Mouse (Mus musculus): ENCODE measurements at regions not wholly inside any gene's neighbourhood (a gene's known extent, or its start where the extent isn't known, plus 50 kb on each side); places are given as distances from the start of the nearest gene placed in this dataset.
"Not testable (repeated sequence)": the region's sequence is repeated elsewhere in the genome, so short reads cannot be mapped to it uniquely, and the experiment has no call there.

- DNase-seq: no peak
Measured at GRCm38 (mm10) chr19:59516957-59517356, 58.8 kb downstream of the Emx2 start.

- no peak for DNase-seq
Measured at GRCm38 (mm10) chr19:59519156-59519555, 61.0 kb downstream of the Emx2 start.

DNA sequence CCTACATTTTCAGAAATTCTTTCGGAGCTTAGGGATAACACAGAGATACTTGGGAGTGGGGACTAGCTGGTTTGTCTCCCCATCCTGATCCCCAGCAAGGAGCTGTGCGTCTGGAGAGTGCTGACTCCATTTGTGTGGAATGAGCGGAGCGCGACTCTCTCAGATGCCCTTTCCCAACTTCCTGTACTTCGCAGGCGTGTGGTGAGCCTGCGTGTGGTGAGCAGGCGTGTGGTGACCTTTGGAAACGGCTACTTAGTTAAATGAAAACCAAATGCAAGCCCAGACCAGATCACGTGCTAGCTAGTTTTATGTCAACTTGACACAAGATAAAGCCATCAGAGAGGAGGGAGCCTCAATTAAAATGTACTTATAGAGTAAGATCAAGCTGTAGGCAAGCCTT, 64.0 kb downstream of the Emx2 start:
- no peak for DNase-seq

DNA sequence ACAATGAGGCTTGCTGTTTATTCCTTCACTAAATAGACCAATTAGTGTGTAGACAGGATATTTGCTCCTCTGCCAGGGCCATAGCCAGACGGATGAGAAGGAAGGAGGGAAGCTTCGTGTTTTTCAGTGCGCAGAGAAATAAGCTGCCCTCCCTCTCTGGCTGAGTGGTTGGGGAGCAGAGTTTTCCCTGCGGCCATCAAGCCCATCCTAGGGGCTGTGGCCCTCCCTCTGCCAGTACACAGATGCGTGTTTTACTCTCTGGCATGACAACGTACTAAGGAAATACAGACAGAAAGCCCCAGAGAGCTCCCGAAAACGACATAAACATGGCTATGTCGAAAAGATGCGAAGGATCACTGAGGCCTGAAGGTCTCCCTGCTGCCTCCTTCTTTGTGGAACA, 65.2 kb downstream of the Emx2 start:
- no peak for DNase-seq

DNA sequence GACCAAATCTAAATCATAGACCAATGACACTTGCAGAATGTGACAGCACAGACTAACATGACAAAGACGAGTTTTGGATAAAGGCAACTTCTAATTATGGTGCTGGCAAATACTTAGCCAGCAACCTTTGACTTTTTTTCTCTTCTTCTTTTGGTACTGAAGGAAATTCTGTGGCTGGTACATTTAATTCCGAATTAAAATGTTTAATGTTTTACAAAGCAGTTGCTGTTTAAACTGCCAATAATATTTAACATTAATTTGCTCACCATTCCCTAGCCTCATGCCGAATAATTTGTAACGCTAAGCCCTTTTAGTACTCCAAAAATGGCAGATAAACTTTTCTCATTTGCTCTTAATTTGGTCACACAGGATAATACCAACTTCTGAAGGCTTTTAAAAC, 105.9 kb downstream of the Emx2 start:
- DNase-seq: no peak

DNA sequence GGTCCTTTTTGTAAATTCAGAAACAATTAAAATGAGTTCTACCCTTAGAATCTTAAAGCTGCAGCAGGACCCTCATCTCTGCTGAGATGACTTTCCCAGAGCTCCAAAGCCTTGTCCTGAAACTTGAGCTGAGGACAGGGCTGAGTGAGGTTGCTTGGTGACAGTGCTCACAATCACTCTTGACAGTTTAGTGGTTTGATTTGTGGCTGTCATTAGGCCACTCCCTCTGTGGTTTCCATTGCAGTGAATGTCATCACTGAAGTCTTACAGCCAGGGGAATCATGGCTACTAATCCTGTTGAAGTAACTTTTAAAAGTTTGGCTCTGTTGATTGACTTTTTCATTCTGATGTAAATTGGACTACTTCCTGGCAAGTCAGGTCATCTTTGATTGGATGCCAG, 110.7 kb downstream of the Emx2 start:
- no peak for DNase-seq

DNA sequence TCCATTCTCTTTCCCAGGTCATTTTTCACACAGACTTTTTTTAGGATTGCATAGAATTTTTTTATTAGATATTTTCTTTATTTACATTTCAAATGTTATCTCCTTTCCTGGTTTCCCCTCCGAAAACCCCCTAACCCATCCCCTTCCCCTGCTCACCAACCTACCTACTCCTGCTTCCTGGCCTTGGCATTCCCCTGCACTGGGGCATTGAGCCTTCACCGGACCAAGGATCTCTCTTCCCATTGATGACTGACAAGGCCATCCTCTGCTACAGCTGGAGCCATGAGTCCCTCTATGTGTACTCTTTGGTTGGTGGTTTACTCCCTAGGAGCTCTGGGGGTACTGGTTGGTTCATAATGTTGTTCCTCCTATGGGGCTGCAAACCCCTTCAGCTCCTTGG, 111.4 kb downstream of the Emx2 start:
- not testable (repeated sequence) for DNase-seq

- peak; percentile 46 to 64 for DNase-seq
Measured at GRCm38 (mm10) chr19:59574346-59574745, 116.2 kb downstream of the Emx2 start.

GRCm38 (mm10) chr19:59577886-59578285, 119.7 kb downstream of the Emx2 start:
- DNase-seq: no peak

DNA sequence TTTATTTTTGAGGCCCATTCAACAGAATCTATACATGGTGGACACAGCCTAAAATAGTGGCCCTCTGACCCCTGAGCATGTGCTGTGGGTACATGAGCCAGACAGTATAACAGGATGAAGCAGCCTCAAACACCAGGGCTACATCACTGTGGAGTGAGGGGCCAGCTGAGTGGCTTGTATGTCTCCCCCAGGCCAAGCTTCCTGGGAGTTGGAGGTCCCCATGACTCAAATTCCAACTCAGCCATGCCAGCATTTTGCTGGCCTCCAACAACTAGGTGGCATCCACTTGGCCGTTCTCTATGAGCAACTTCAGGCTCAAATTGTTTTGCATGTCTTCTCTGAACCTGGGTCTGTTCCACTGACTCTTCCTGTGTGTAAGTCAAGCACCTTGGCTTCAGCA, 121.5 kb downstream of the Emx2 start:
- DNase-seq: no peak

DNA sequence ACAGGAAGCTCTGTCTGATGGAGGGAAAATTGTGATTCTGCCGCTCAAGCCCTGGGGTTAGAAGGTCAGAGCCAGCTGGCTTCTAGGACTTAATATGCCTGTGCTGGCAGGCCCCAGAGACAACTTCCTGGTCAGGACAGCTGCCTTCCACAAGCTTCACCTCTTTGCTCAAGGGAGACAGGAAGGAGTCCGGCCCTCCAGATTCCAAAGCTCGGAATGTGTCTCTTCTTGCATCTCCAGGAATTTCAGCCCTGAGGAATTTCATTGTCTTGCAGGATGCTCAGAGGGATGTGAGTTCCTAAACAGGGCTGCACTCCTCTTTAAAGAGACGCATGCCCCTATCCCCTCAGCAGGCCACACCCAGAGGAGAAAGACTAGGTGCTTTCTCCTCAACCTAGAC, 127.7 kb downstream of the Emx2 start:
- DNase-seq: no peak

DNA sequence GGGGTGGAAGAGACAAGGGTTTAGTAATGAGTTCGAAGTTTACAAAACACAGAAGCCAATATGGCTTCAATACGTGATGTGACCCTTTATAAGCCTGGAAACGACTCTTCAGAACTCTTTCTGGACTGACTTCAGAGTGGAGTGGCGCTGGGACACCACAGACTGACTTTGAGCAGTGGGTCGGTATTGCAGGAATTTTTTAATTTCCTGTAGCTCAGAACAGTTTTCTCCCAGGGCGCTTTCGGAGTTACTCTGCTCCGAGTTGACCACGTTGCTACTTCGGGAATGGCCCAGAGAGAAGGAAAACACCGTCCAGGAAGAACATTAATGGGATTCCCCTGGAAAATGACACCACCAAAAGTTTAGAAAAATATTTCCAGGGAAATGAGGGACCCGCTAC, 129.1 kb downstream of the Emx2 start:
- DNase-seq: no peak

- peak; percentile 30 to 38 for DNase-seq
Measured at GRCm38 (mm10) chr19:59588068-59588522, 129.9 kb downstream of the Emx2 start.

DNA sequence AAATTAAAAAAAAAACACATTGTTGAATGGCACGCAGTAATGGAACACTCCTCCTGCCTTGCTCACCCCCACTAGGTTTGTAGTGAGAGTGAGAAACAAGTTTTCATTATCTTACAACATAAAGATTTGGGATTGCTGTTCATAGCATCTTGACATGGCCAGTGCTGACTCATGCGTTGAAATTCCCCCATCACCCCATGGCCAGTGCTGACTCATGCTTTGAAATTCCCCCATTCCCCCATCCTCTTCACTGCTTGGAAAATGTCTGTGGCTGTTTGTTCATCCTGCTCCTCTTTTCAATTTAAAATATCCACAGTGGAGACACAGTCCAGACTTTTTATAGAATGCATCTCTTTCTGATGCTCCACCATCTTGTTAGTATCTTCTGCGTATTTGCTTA, 131.8 kb downstream of the Emx2 start:
- DNase-seq: no peak

GRCm38 (mm10) chr19:59592060-59592459, 133.9 kb downstream of the Emx2 start:
- no peak for DNase-seq

DNA sequence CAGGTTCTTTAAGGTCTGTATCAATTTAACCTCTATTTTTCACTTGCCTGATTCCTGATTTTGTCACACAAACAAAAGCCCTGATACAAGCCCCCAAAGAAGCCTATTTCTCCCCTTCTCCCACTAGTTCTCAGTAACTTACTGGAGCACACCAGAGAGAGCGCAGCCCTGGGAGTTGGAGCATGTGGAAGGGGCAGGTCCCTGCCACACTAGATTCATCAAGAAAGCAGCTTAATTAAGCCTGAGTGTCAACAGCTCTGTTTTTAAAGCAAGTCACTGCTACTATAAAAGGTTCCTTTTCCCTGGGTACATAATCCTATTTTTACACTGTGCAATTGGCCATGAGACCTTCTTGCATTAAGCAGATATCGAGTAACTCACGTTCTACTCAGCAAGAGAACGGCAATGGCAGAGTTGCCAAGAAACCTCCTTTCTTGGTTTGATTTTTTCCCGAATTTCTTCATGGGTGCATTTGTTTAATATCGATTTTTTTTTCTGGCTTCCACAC, 166.2 kb downstream of the Emx2 start:
- no peak for DNase-seq

GRCm38 (mm10) chr19:59627681-59628080, 169.5 kb downstream of the Emx2 start:
- no peak for DNase-seq

DNA sequence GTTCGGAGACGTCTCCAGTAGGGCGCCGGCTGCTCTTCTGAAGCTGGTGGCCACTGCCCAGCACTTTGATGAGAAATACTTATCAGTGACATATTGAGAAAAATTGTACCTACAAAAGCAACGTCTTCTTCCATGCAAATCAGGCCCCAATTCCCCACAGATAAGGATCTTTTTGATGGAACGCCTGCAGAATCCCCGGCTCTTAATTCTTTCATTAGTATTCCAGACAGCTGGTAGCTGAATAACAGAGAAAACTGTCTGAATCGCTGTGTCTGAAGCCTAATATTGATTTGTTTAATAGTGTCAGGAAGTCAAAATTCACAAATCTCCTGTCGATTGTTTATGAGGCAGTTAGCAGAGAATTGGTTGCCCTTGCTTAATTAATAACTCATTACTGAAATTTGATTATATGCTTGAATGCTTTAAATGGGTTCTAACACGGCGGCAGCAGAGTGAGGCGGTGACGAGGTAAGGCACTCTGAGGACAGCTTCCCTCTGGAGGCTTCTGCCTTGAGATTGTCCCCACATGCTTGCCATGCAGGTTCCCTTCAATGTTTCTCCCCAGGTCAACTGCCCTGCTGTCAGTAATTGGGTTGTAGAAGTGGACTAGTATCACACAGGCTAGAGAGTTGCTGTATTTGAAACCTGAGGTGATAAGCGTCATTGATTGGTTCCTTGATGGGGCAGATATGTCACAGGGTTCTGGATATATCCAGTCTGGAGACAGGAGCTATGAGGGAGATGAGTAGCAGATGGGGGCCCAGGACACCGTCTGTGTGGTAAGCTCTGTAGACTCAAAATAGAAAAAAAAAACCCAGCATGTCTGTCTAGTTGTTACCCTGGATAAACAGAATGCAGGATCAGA, 170.4 kb downstream of the Emx2 start:
- DNase-seq: peak in 1 of 2 experiments; percentile 2

- peak; percentile 33 to 49 for DNase-seq
Measured at GRCm38 (mm10) chr19:59629161-59629445, 170.9 kb downstream of the Emx2 start.

DNA sequence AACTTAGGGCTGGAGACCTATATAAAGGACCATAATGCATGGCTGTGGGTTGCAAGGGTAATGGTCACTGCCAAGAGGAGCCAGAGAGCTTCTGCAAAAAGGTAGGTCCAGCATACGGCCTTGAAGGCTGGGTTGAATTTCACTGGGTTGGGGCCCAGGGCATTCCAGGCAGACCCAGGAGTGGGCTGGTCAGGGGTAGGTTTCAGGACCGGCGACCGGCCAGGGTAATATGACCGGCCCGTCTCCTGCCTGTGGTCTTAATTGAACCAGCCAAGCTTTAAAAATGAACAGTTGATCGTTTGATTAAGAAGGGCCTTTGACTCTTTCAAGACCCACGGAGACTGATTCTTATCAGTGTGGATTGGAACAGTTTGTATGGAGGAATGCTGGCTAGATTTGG, 171.9 kb downstream of the Emx2 start:
- no peak for DNase-seq

DNA sequence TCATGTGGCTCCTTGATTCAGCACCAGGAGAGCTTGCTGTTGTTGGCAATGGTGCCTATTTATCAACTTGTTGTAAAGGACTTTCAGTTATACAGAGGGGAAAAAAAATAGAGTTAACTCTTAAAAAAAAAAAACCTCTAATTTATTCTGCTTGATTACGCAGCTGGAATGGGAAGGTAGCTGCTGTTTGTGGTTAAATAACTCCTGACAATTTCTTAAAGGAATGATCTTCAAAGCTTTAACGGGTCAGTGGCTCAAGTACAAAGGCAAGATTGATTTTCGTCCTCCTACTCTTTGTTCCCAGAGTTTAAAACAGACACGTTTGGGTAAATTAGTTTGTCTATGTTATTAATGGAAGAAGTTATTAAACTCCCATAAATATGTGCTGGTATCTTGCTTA, 172.5 kb downstream of the Emx2 start:
- no peak for DNase-seq

GRCm38 (mm10) chr19:59631541-59631940, 173.4 kb downstream of the Emx2 start:
- DNase-seq: no peak

DNA sequence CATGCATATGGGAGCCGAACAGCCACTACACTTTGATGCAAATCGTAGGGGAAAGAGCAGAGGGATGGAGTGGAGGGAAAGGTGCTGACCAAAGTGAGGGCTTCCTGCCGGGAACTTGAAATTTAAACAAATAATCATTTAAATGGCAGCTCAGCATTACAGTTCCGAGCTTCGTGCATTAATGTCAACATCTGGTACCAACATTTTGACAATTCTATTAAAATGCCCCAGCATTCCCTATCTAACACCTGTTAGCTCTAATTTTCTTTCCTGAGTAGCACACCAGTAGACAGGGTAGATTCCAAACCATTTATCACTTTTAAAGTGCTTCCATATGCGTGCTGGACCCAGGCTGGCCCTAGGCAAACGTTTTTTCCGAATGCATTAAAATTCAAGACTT, 178.1 kb downstream of the Emx2 start:
- DNase-seq: no peak

- no peak for DNase-seq
Measured at GRCm38 (mm10) chr19:59642606-59643005, 184.4 kb downstream of the Emx2 start.

DNA sequence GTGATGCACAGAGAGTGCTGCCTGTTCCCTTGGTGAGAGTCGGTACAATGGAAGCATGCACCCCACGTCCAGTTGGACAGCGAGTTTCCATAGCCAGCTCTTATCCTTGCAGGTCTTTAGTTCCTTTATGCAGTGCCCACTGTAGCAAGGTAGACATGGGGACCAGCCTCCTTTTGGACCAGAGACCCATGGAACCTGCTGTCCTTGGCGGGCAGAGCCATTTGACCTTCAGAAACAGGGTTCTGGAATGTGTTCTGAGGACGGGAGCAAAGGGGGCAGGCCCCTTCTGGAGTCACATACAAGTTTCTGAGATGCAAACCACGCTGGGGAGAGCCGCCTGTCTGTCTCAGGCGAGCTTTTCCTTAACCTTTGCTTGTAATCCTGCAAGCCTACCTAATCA, 188.1 kb downstream of the Emx2 start:
- DNase-seq: no peak
